Mouse (Mus musculus): ENCODE data around the gene Mthfd1l. TPM values are rescaled to one million over a fixed set of nuclear protein-coding genes. Genes with fewer than 3 reads are reported as not detected.

The Mthfd1l gene
- total and polyA plus RNA-seq, 3 experiments = 84.0 to 94.8 (median 90.3) TPM

- TF ChIP-seq SMC3 (IDR thresholded peaks at IDR 0.05; ENCODE audit: low read depth, low read length) = no peak
- dilution Hi-C loops (cut with MboI; ENCODE audit: extremely low pct_ligation_motif_present, extremely low pct_unique_long_range_greater_than_20kb, low sequenced_read_pairs) (no loop called here), in situ Hi-C loops (cut with MboI; ENCODE audit: low pct_ligation_motif_present, low pct_unique_long_range_greater_than_20kb, low sequenced_read_pairs) (no loop called here)
- Histone ChIP-seq H3K4me1 (ENCODE audit: control insufficient read depth in 1 of 2, insufficient read depth in 2 of 2) (peaks cover 0 to 4% of the 10 kb centered on the region in 2 experiments; a peak in 2 of 4 replicates), H3K79me2 (replicated peaks; ENCODE audit: control insufficient read depth, extremely low read depth, insufficient read depth, poor library complexity, severe bottlenecking) (no peaks in the 10 kb centered on the region), H3K36me3 (replicated peaks in 1 of 2; ENCODE audit: control insufficient read depth in 1 of 2, insufficient read depth in 1 of 2, low read length in 1 of 2) (peaks cover 43 to 81% of the 10 kb centered on the region in 2 experiments), H3K9ac (ENCODE audit: insufficient read depth, low read depth) (no peak overlapping the region), H3K27ac (ENCODE audit: insufficient read depth, low read depth) (no peak overlapping the region), H3K4me2 (ENCODE audit: insufficient read depth, low read depth, poor library complexity, severe bottlenecking) (no peak overlapping the region), H3K4me3 (replicated peaks in 1 of 3; ENCODE audit: low read depth in 2 of 3, low read length in 2 of 3, poor library complexity in 1 of 3) (no peak overlapping the region), H3K27me3 (replicated peaks) (no peaks in the 10 kb centered on the region), H3K9me3 (replicated peaks; ENCODE audit: low read length) (no peaks in the 10 kb centered on the region)
- DNase-seq (ENCODE audit: extremely low read depth) = no peak
These were observed 77.3 kb downstream of the Mthfd1l start for GRCm38 (mm10) chr10:4050236-4050635.

GRCm38 (mm10) chr10:4052711-4053110 is 79.8 kb downstream of the Mthfd1l start:
- no peak overlapping the region for H3K4me3 ChIP-seq (replicated peaks in 1 of 3; ENCODE audit: low read depth in 2 of 3, low read length in 2 of 3, poor library complexity in 1 of 3)
- no peak overlapping the region for H3K4me2 ChIP-seq (ENCODE audit: insufficient read depth, low read depth, poor library complexity, severe bottlenecking)
- no peak for DNase-seq (ENCODE audit: extremely low read depth)
- H3K4me1 ChIP-seq (ENCODE audit: control insufficient read depth in 1 of 2, insufficient read depth in 2 of 2) = no peaks in the 10 kb centered on the region
- H3K27me3 ChIP-seq (replicated peaks) = no peaks in the 10 kb centered on the region
- no peak overlapping the region for H3K27ac ChIP-seq (ENCODE audit: insufficient read depth, low read depth)
- dilution Hi-C loops (cut with MboI; ENCODE audit: extremely low pct_ligation_motif_present, extremely low pct_unique_long_range_greater_than_20kb, low sequenced_read_pairs) = no loop called here
- TF ChIP-seq ELF1 (IDR thresholded peaks at IDR 0.05; ENCODE audit: low read depth, low read length) (no peak), CTCF (conservative IDR thresholded peaks at IDR 0.05 in 1 of 2, IDR thresholded peaks at IDR 0.05 in 1 of 2; ENCODE audit: low read depth in 2 of 2, low read length in 2 of 2) (no peak), RCOR1 (conservative IDR thresholded peaks at IDR 0.05; ENCODE audit: low read depth, low read length) (no peak), RAD21 (IDR thresholded peaks at IDR 0.05; ENCODE audit: low read depth, low read length) (no peak), KAT2A (IDR thresholded peaks at IDR 0.05; ENCODE audit: insufficient replicate concordance, low read length) (no peak), NRF1 (IDR thresholded peaks at IDR 0.05; ENCODE audit: low read depth, low read length) (no peak), UBTF (IDR thresholded peaks at IDR 0.05; ENCODE audit: low read depth, low read length) (no peak), POLR2A (IDR thresholded peaks at IDR 0.05; ENCODE audit: low read depth, low read length) (no peak), MYC (IDR thresholded peaks at IDR 0.05; ENCODE audit: low read depth, low read length) (no peak)
- H3K36me3 ChIP-seq (replicated peaks in 1 of 2; ENCODE audit: control insufficient read depth in 1 of 2, insufficient read depth in 1 of 2, low read length in 1 of 2) = peaks cover 45 to 84% of the 10 kb centered on the region in 2 experiments
- in situ Hi-C loops (cut with MboI; ENCODE audit: low pct_ligation_motif_present, low pct_unique_long_range_greater_than_20kb, low sequenced_read_pairs) = no loop called here
- H3K9ac ChIP-seq (ENCODE audit: insufficient read depth, low read depth) = no peak overlapping the region
- no peaks in the 10 kb centered on the region for H3K9me3 ChIP-seq (replicated peaks; ENCODE audit: low read length)
- H3K79me2 ChIP-seq (replicated peaks; ENCODE audit: control insufficient read depth, extremely low read depth, insufficient read depth, poor library complexity, severe bottlenecking) = no peaks in the 10 kb centered on the region

- in situ Hi-C loops (cut with MboI; ENCODE audit: low pct_ligation_motif_present, low pct_unique_long_range_greater_than_20kb, low sequenced_read_pairs) = no loop called here
- peaks cover 45 to 84% of the 10 kb centered on the region in 2 experiments for H3K36me3 ChIP-seq (replicated peaks in 1 of 2; ENCODE audit: control insufficient read depth in 1 of 2, insufficient read depth in 1 of 2, low read length in 1 of 2)
- TF ChIP-seq POLR2AphosphoS2 (IDR thresholded peaks at IDR 0.05; ENCODE audit: low read depth, low read length) = no peak
- TF ChIP-seq E2F4 (IDR thresholded peaks at IDR 0.05; ENCODE audit: insufficient replicate concordance, low read depth, low read length) = no peak
- TF ChIP-seq ELF1 (IDR thresholded peaks at IDR 0.05; ENCODE audit: low read depth, low read length) = no peak
- no peak for TF ChIP-seq SIN3A (IDR thresholded peaks at IDR 0.05; ENCODE audit: low read length)
- no peak for TF ChIP-seq EP300 (IDR thresholded peaks at IDR 0.05; ENCODE audit: low read length)
- no peak for TF ChIP-seq UBTF (IDR thresholded peaks at IDR 0.05; ENCODE audit: low read depth, low read length)
These were observed 80.6 kb downstream of the Mthfd1l start for GRCm38 (mm10) chr10:4053278-4054061.

More at GRCm38 (mm10) chr10:4053278-4054061, 80.6 kb downstream of the Mthfd1l start:
- no peak overlapping the region for H3K4me2 ChIP-seq (ENCODE audit: insufficient read depth, low read depth, poor library complexity, severe bottlenecking)
- H3K27me3 ChIP-seq (replicated peaks) = no peaks in the 10 kb centered on the region
- H3K9me3 ChIP-seq (replicated peaks; ENCODE audit: low read length) = no peaks in the 10 kb centered on the region
- H3K4me3 ChIP-seq (replicated peaks in 1 of 3; ENCODE audit: low read depth in 2 of 3, low read length in 2 of 3, poor library complexity in 1 of 3) = no peak overlapping the region
- DNase-seq (ENCODE audit: extremely low read depth) = no peak
- no peak overlapping the region for H3K27ac ChIP-seq (ENCODE audit: insufficient read depth, low read depth)
- dilution Hi-C loops (cut with MboI; ENCODE audit: extremely low pct_ligation_motif_present, extremely low pct_unique_long_range_greater_than_20kb, low sequenced_read_pairs) = no loop called here
- H3K79me2 ChIP-seq (replicated peaks; ENCODE audit: control insufficient read depth, extremely low read depth, insufficient read depth, poor library complexity, severe bottlenecking) = no peaks in the 10 kb centered on the region
- no peaks in the 10 kb centered on the region for H3K4me1 ChIP-seq (ENCODE audit: control insufficient read depth in 1 of 2, insufficient read depth in 2 of 2)
- H3K9ac ChIP-seq (ENCODE audit: insufficient read depth, low read depth) = no peak overlapping the region
